Mouse (Mus musculus) lung, adult 2 months (tissue): ENCODE results near the gene Rngtt.

ENCODE experiments used
- CTCF ChIP-seq: fragments of 200-500 bp; IDR thresholded peaks from 2 replicates; pipeline ENCODE4 v1.5.1; 2011; ENCODE audit warnings: mild to moderate bottlenecking, low read length, control low read depth; ENCODE audit not compliant: insufficient read depth
- POLR2A ChIP-seq: fragments of 200-500 bp; IDR thresholded peaks from 2 replicates; pipeline ENCODE4 v1.6.1; 2011; ENCODE audit warnings: low read depth, mild to moderate bottlenecking, control low read depth, low read length, borderline replicate concordance; ENCODE audit errors: extremely low read depth

DNA sequence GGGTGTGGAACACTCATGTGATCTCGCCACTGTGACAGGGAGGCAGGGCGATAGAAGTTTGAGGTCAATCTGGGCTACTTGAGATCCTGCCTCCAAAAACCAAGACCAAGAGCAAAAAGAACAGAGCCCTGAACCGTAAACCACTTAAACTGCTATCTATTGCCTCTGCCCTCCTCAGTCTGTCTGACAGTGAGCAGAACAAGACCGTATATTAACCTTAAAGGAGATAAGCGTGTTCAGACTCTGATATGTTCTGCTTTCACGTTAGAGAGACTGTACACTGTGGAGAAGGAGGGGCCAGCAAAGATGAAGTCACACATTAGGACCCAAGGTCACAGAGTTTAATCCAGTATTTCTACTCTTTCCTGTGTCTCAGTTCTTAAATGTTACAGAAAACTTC is 68.8 kb downstream of the Rngtt start:
- no peak for TF ChIP-seq CTCF
- no peak for TF ChIP-seq POLR2A
